Mouse (Mus musculus) embryonic fibroblast, embryonic 13.5 days (primary cell): Measurements from ENCODE around the gene Hoxa7.

Experiments used
- CTCF ChIP-seq: IDR thresholded peaks from 2 replicates; pipeline ENCODE4 v1.5.1; 2011; ENCODE audit warnings: mild to moderate bottlenecking, control low read depth, low read length, moderate library complexity, borderline replicate concordance; ENCODE audit not compliant: insufficient read depth
- POLR2A ChIP-seq: IDR thresholded peaks from 2 replicates; pipeline ENCODE4 v1.6.1; 2011; ENCODE audit warnings: low read depth, mild to moderate bottlenecking, control low read depth, low read length, moderate library complexity

DNA sequence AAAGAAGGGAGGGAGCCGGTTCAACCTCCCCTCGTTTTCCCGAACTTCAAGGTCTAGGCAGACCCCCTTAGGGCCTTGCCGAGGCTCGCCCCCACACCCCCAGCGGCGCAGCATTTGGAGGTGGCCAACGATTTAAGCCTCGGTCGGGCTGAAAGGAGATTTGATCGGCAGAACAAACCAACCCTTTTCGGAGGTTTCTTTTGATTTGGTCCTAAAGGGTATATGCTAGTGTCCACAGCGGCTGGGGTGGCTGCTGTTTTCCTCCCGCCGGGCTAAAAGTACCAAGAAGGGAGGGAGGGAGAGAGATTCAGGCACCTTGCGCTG, 27.7 kb upstream of the Hoxa7 start:
- no peak for TF ChIP-seq CTCF
- no peak for TF ChIP-seq POLR2A
